Mouse (Mus musculus) testis, adult 2 months (tissue): ENCODE data around the gene Ten1. TPM values are rescaled to one million over a fixed set of nuclear protein-coding genes. Genes with fewer than 3 reads are reported as not detected.

Experiments used
- H3K27ac ChIP-seq: fragments of 200-500 bp; 2 replicates; pipeline ENCODE4 v1.5.1; 2012; ENCODE audit warnings: low read depth, low read length; ENCODE audit not compliant: control insufficient read depth, insufficient read depth
- H3K27me3 ChIP-seq: fragments of 200-500 bp; 2 replicates; pipeline ENCODE4 v1.6.1; 2012; ENCODE audit warnings: mild to moderate bottlenecking, low read length, moderate library complexity; ENCODE audit not compliant: control insufficient read depth, insufficient read depth
- H3K36me3 ChIP-seq: fragments of 200-500 bp; 2 replicates; pipeline ENCODE4 v1.6.1; 2012; ENCODE audit warnings: mild to moderate bottlenecking, low read length; ENCODE audit not compliant: control insufficient read depth, insufficient read depth
- H3K4me1 ChIP-seq: fragments of 200-500 bp; 2 replicates; pipeline ENCODE4 v1.6.1; 2012; ENCODE audit warnings: low read length; ENCODE audit not compliant: control insufficient read depth, insufficient read depth
- H3K4me3 ChIP-seq: fragments of 200-500 bp; 2 replicates; pipeline ENCODE4 v1.5.1; 2012; ENCODE audit warnings: low read depth, mild to moderate bottlenecking, low read length, moderate library complexity, mixed read lengths; ENCODE audit not compliant: control insufficient read depth
- CTCF ChIP-seq: fragments of 200-500 bp; IDR thresholded peaks from 2 replicates; pipeline ENCODE4 v1.5.1; 2012; ENCODE audit warnings: low read depth, mild to moderate bottlenecking, inconsistent platforms, low read length, moderate library complexity; ENCODE audit not compliant: control insufficient read depth, insufficient read depth, insufficient replicate concordance
- POLR2A ChIP-seq: fragments of 200-500 bp; IDR thresholded peaks from 2 replicates; pipeline ENCODE4 v1.6.1; 2012; ENCODE audit warnings: low read depth, mild to moderate bottlenecking, inconsistent platforms, low read length, moderate library complexity; ENCODE audit not compliant: control insufficient read depth
- polyA plus RNA-seq: library from polyadenylated mRNA; depleted of rRNA; stranded (reverse); fragments of >200 nt; gene quantifications from 2 replicates; pipeline ENCODE4 v1.2.3, GENCODE M21; 2012

Gene Ten1
- polyA plus RNA-seq, 1 experiment, result 17.0 TPM

DNA sequence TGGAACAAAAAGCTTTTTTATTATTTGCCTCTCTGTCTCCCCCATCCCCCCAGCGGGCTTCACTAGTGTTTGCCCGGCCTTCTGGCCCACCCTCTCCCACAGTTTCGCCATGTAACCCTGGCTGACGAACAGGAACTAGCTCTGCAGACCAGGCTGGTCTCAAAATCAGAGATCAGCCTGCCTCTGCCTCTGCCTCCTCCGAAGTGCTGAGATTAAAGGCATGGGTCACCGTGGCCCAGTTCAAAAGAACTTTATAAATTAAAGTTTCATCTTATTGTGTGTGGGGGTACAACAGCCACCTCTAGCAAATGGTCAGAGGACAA lies 1.1 kb upstream of the Ten1 start:
- TF ChIP-seq CTCF (no peak), POLR2A (no peak)
- Histone ChIP-seq H3K4me3 (peak overlapping the region; percentile 35), H3K27me3 (no peaks in the 10 kb centered on the region)

GRCm38 (mm10) chr11:116198132-116198531 lies 523 bp upstream of the Ten1 start:
- Histone ChIP-seq H3K4me3 (peak overlapping the region; percentile 96), H3K36me3 (peaks cover 2% of the 10 kb centered on the region; the same call in 1 of the 2 replicates), H3K27ac (peak overlapping the region; percentile 50), H3K27me3 (no peaks in the 10 kb centered on the region), H3K4me1 (peaks cover 12% of the 10 kb centered on the region)
- no peak for TF ChIP-seq CTCF
- TF ChIP-seq POLR2A, result no peak

More for the DNA sequence above, 1.1 kb upstream of the Ten1 start:
- Histone ChIP-seq H3K4me1 (peaks cover 12% of the 10 kb centered on the region), H3K27ac (no peak overlapping the region), H3K36me3 (peaks cover 2% of the 10 kb centered on the region; the same call in 1 of the 2 replicates)

DNA sequence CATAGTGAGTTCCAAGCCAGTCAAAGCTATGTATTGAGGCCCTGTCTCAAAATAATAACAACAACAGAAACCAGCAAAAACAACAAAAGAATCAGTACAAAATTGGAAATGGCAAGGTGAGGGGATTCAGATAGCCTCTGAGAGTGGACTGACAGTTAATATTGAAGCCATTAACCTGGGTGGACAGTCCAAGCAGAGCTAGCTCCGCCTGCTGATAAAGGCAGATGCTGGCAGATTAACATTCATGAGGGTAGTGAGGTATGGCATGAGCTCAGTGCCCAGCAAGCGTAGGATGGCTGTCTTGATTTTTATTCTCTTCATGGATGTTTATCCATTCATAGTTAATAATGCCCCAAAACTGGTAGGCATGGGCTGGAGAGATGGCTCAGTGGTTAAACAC lies 2.5 kb downstream of the Ten1 start:
- peaks cover 12% of the 10 kb centered on the region for H3K4me1 ChIP-seq
- no peak overlapping the region for H3K27ac ChIP-seq
- no peak overlapping the region for H3K4me3 ChIP-seq
- H3K36me3 ChIP-seq, result peaks cover 2% of the 10 kb centered on the region; the same call in 1 of the 2 replicates
- TF ChIP-seq POLR2A (no peak), CTCF (no peak)
- H3K27me3 ChIP-seq, result no peaks in the 10 kb centered on the region

DNA sequence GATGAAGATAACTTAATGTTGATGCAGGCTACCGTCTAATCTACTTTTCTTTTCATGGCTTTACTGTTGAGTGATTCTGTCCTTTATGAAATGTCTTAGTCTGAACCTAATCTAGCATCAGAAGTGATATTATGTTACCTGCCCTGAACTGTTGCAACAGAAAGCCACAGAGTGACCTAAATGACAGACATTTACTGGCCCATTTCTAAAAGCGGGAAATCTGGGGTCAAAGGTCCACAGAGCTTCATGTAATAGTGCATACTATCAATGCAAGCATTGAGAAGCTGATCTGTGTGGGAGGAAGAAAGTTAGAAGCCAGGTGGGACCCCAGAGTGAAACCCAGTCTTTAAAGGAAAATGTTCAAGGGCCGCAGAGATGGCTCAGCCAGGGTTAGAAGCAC lies 4.5 kb downstream of the Ten1 start:
- H3K4me1 ChIP-seq, result peaks cover 5% of the 10 kb centered on the region
- H3K27me3 ChIP-seq, result no peaks in the 10 kb centered on the region
- H3K4me3 ChIP-seq, result no peak overlapping the region
- TF ChIP-seq POLR2A (no peak), CTCF (no peak)
- no peak overlapping the region for H3K27ac ChIP-seq
- H3K36me3 ChIP-seq, result no peaks in the 10 kb centered on the region

DNA sequence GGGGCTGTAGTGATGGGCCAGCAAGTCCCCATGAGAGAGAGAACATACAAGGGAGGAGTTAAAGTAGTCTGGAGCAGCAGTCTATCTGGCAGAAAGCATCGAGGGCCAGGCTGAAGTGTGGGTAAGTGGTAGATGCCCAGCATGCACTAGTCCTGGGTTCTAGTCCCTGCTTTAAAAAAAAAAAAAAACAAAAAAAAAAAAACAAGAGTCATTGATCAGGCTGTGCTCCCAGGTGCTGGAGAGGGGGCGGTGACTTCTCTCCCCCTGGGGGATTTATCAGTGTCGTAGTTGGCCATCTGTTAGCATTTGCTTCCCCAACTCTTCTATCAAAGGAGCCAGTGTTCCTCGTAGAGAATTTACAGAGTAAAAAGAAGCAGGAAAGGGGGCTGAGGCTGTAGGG lies 8.0 kb downstream of the Ten1 start:
- TF ChIP-seq CTCF (no peak), POLR2A (no peak)
- Histone ChIP-seq H3K4me3 (no peak overlapping the region), H3K36me3 (no peaks in the 10 kb centered on the region), H3K4me1 (0 out of 2 replicates have a peak, but pooled peaks cover 2% of the 10 kb centered on the region), H3K27me3 (no peaks in the 10 kb centered on the region), H3K27ac (no peak overlapping the region)

DNA sequence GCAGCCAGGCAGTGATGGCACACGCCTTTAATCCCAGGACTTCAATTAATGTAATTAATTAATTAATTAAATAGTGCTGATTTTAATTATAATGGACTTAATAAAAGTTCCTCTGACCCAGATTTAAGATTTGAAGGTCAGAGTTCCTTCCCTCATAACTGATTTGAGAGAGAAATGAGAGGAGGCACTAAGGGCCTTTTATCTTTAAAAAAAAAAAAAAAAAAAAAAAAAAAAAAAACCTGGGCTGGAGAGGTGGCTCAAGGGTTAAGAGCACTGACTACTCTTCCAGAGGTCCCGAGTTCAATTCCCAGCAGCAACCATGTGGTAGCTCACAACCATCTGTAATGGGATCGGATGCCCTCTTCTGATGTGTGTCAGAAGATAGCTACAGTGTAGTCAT lies 10.0 kb downstream of the Ten1 start:
- no peak overlapping the region for H3K27ac ChIP-seq
- no peak for TF ChIP-seq POLR2A
- no peak for TF ChIP-seq CTCF
- H3K4me3 ChIP-seq, result no peak overlapping the region
- H3K4me1 ChIP-seq, result 0 out of 2 replicates have a peak, but pooled peaks cover 2% of the 10 kb centered on the region
- no peaks in the 10 kb centered on the region for H3K36me3 ChIP-seq
- H3K27me3 ChIP-seq, result no peaks in the 10 kb centered on the region

GRCm38 (mm10) chr11:116209257-116209656 lies 10.6 kb downstream of the Ten1 start:
- Histone ChIP-seq H3K4me3 (no peak overlapping the region), H3K27ac (no peak overlapping the region), H3K27me3 (no peaks in the 10 kb centered on the region), H3K36me3 (no peaks in the 10 kb centered on the region), H3K4me1 (0 out of 2 replicates have a peak, but pooled peaks cover 2% of the 10 kb centered on the region)
- TF ChIP-seq CTCF (no peak), POLR2A (no peak)

DNA sequence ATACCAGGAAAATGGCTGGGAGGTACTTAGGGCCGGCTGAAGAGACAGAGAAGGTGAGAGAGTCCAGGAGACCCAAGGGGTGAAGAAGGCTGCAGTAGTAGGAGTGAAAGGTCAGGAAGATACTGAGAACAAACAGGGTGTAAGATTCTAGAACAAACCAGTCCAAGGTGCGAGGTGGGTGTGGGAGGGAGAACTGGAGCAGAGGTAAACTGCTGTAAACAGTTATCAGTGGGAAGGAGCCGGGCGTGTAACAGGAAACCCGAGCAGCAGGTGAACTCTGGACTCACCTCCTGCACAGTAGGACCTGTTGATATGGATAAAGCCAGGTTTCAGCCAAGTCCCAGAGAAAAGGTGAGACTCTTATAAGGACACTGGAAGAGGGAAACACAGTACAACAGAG lies 12.0 kb downstream of the Ten1 start:
- H3K4me1 ChIP-seq, result peaks cover 6% of the 10 kb centered on the region
- no peaks in the 10 kb centered on the region for H3K36me3 ChIP-seq
- H3K27me3 ChIP-seq, result no peaks in the 10 kb centered on the region
- TF ChIP-seq CTCF (no peak), POLR2A (no peak)
- H3K4me3 ChIP-seq, result no peak overlapping the region
- H3K27ac ChIP-seq, result no peak overlapping the region
